Mouse (Mus musculus) small intestine, adult 2 months (tissue): Measurements from ENCODE around the gene Rpl12.

Experiments used
- CTCF ChIP-seq: fragments of 200-500 bp; IDR thresholded peaks from 2 replicates; pipeline ENCODE4 v1.5.1; 2012; ENCODE audit warnings: low read depth, mild to moderate bottlenecking, control low read depth, inconsistent platforms, low read length, moderate library complexity, mixed read lengths; ENCODE audit not compliant: insufficient replicate concordance, insufficient read length; ENCODE audit errors: extremely low read depth
- POLR2A ChIP-seq: fragments of 200-500 bp; IDR thresholded peaks from 2 replicates; pipeline ENCODE4 v1.6.1; 2012; ENCODE audit warnings: low read depth, mild to moderate bottlenecking, control low read depth, inconsistent platforms, low read length, moderate library complexity

DNA sequence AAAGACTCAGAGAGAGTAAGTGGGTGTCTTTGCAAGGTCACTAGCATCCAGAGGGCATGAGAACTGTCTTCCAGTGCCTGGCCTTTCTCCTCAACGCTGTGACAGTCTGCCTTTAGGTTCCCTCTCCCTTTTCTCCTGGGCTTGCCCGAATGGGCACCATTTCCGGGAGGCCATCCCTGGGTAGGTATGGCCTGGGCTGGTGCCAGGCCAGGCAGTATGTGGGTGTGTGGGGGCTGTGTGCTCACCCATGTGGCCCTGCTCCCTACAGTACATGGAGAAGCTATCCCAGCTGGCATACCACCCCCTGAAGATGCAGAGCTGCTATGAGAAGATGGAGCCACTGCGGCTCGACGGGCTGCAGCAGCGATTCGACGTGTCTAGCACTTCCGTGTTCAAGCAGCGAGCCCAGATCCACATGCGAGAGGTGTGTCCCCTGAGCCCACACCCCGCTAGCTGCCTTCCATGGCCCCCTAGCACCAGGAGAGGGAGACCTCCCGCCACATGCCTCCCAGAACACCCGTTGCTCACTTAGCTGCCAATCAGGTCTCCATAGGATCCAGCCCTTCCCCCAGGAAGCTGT, 39.5 kb upstream of the Rpl12 start:
- no peak for TF ChIP-seq POLR2A
- TF ChIP-seq CTCF = no peak
